ENCODE assay signal across 13 mouse cellular contexts in the genomic region with DNA sequence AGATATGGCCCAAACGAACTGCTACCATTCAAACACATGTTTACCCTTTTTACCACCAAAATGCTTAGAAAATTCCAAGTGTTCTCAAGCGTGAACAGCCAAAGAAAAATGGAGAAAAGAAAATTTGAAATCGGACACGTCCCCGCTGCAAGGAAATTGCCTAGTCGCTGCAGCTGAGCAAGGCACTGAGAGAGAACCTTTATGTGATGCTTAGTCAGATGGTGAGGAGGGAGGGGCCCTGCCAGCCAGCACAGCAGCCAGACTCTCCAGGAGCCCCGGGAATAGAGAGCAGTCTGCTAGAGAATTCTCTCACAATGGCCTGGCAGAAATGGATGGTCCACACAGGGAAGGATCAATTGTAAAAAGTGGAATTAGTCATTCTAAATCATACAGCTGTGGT.
A peak's percentile ranks its signal among the peaks of the same experiment; 100 is the strongest.
DNase-seq lines count a peak whose midpoint lies in the region; ATAC-seq lines count a peak whose summit lies in the region.
"Had no signal": no experiment of that assay in that cellular context is flagged by ENCODE, and none has a peak within 500 bp of the region (broad histone marks: within the 10 kb centered on the region; RNA-seq: fewer than 3 reads in every experiment).

No protein-coding gene starts in this region.

- 34% methylated on average over 7 of the region's 7 CpGs for WGBS in neural tube, embryonic 11.5 days
- WGBS in hindbrain, embryonic 10.5 days = 24% methylated on average over 7 of the region's 7 CpGs
- 15% methylated on average over 7 of the region's 7 CpGs for WGBS in midbrain, embryonic 14.5 days

- H3K4me1 ChIP-seq in neural tube, embryonic 11.5 days (ENCODE audit: control insufficient read depth, insufficient read depth, low read length) = no peaks in the 10 kb centered on the region
- no peaks in the 10 kb centered on the region for H3K4me1 ChIP-seq in hindbrain, embryonic 10.5 days (replicated peaks)
- peaks cover 2% of the 10 kb centered on the region; the same call in 1 of the 2 replicates for H3K4me1 ChIP-seq in midbrain, embryonic 14.5 days (ENCODE audit: control insufficient read depth, insufficient read depth, low read length)

- DNase-seq in neural tube, embryonic 11.5 days (ENCODE audit: low spot score) = peak; percentile 49
- DNase-seq in neural tube, embryonic 10.5 days (ENCODE audit: extremely low spot score, low spot score) = no peak
- peak; percentile 27 for DNase-seq in hindbrain, embryonic 10.5 days (ENCODE audit: low spot score)
- peak; percentile 70 for DNase-seq in midbrain, embryonic 14.5 days
- no peak for DNase-seq in urinary bladder, postnatal 36 days (ENCODE audit: low spot score in 2 of 2)
- no peak for DNase-seq in ovary, postnatal 14 days (ENCODE audit: low spot score)
- DNase-seq in layer of hippocampus, adult 9-11 months = no peak
- DNase-seq: cerebellum, adult 9-10 months; heart, adult 18-20 months; heart, postnatal 10 days; liver; right cerebral cortex, adult 18-20 months had no signal

- H3K9me3 ChIP-seq in neural tube, embryonic 11.5 days (ENCODE audit: control insufficient read depth, low read length) = no peaks in the 10 kb centered on the region
- no peaks in the 10 kb centered on the region for H3K9me3 ChIP-seq in hindbrain, embryonic 10.5 days
- H3K9me3 ChIP-seq in midbrain, embryonic 14.5 days (ENCODE audit: control insufficient read depth, low read length) = no peaks in the 10 kb centered on the region

- no peak overlapping the region for H3K4me3 ChIP-seq in neural tube, embryonic 11.5 days (ENCODE audit: low read depth, low read length)
- no peak overlapping the region for H3K4me3 ChIP-seq in hindbrain, embryonic 10.5 days
- H3K4me3 ChIP-seq in midbrain, embryonic 14.5 days (replicated peaks; ENCODE audit: low read depth, low read length) = no peak overlapping the region

- no peak overlapping the region for H3K27ac ChIP-seq in neural tube, embryonic 11.5 days (ENCODE audit: low read depth, low read length)
- no peak overlapping the region for H3K27ac ChIP-seq in hindbrain, embryonic 10.5 days
- no peak overlapping the region for H3K27ac ChIP-seq in midbrain, embryonic 14.5 days (replicated peaks; ENCODE audit: low read depth, low read length)

- H3K9ac ChIP-seq in neural tube, embryonic 11.5 days (ENCODE audit: low read length) = no peak overlapping the region
- H3K9ac ChIP-seq in midbrain, embryonic 14.5 days (replicated peaks; ENCODE audit: low read length) = no peak overlapping the region

- no peak overlapping the region for H3K4me2 ChIP-seq in neural tube, embryonic 11.5 days (ENCODE audit: low read depth)
- H3K4me2 ChIP-seq in midbrain, embryonic 14.5 days (ENCODE audit: low read length) = peak overlapping the region; percentile 23; the same call in 1 of the 2 replicates

- ATAC-seq in neural tube, embryonic 11.5 days (ENCODE audit: insufficient read depth, low FRiP score, low TSS enrichment) = no peak
- ATAC-seq in midbrain, embryonic 14.5 days (ENCODE audit: low FRiP score, low TSS enrichment) = no peak; the same call in 1 of the 2 replicates
- ATAC-seq: intestine, postnatal 0 days had no signal

- peaks cover 5% of the 10 kb centered on the region; the same call in 1 of the 2 replicates for H3K27me3 ChIP-seq in neural tube, embryonic 11.5 days (ENCODE audit: control insufficient read depth, insufficient read depth, low read length)
- H3K27me3 ChIP-seq in hindbrain, embryonic 10.5 days (ENCODE audit: insufficient read depth, poor library complexity, severe bottlenecking) = peaks cover 58% of the 10 kb centered on the region
- peaks cover 33% of the 10 kb centered on the region for H3K27me3 ChIP-seq in midbrain, embryonic 14.5 days (ENCODE audit: control insufficient read depth, insufficient read depth, low read length)

- no peaks in the 10 kb centered on the region for H3K36me3 ChIP-seq in neural tube, embryonic 11.5 days (ENCODE audit: control insufficient read depth, insufficient read depth, low read length)
- H3K36me3 ChIP-seq in hindbrain, embryonic 10.5 days = no peaks in the 10 kb centered on the region
- no peaks in the 10 kb centered on the region for H3K36me3 ChIP-seq in midbrain, embryonic 14.5 days (ENCODE audit: control insufficient read depth, insufficient read depth, low read length)

Comparison
In these comparisons a context has a peak if more than half of its experiments do, and no peak if none do; other contexts are left out.
1. DNase-seq: peak in neural tube, embryonic 11.5 days (single experiment), hindbrain, embryonic 10.5 days (single experiment) and midbrain, embryonic 14.5 days (single experiment); none in neural tube, embryonic 10.5 days (single experiment), urinary bladder, postnatal 36 days (0 of 2), ovary, postnatal 14 days (single experiment) and layer of hippocampus, adult 9-11 months (single experiment).